Mouse (Mus musculus): ENCODE measurements around the gene Ptprd.

Ptprd gene

GRCm38 (mm10) chr4:76621740-76622139, 1590.0 kb downstream of the Ptprd start:
- DNase-seq (ENCODE audit: low spot score), result no peak

- no peak for DNase-seq (ENCODE audit: low spot score)
Observed at GRCm38 (mm10) chr4:76616614-76617013, 1595.1 kb downstream of the Ptprd start.

- DNase-seq (ENCODE audit: low spot score), result no peak
Observed at GRCm38 (mm10) chr4:76608246-76608645, 1603.5 kb downstream of the Ptprd start.

- no peak for DNase-seq (ENCODE audit: low spot score)
Observed at GRCm38 (mm10) chr4:76606808-76607207, 1605.0 kb downstream of the Ptprd start.

- DNase-seq (ENCODE audit: low spot score), result no peak
Observed at GRCm38 (mm10) chr4:76590722-76591121, 1621.0 kb downstream of the Ptprd start.

GRCm38 (mm10) chr4:76583025-76583424, 1628.7 kb downstream of the Ptprd start:
- no peak for DNase-seq (ENCODE audit: low spot score)

- DNase-seq (ENCODE audit: low spot score), result no peak
Observed at GRCm38 (mm10) chr4:76566006-76566405, 1645.8 kb downstream of the Ptprd start.

- no peak for DNase-seq (ENCODE audit: low spot score)
Observed at GRCm38 (mm10) chr4:76541769-76542168, 1670.0 kb downstream of the Ptprd start.

- DNase-seq (ENCODE audit: low spot score), result no peak
Observed at GRCm38 (mm10) chr4:76532926-76533325, 1678.8 kb downstream of the Ptprd start.

GRCm38 (mm10) chr4:76525281-76525680, 1686.5 kb downstream of the Ptprd start:
- DNase-seq (ENCODE audit: low spot score), result no peak

GRCm38 (mm10) chr4:76503279-76503601, 1708.5 kb downstream of the Ptprd start:
- no peak for DNase-seq (ENCODE audit: low spot score)

GRCm38 (mm10) chr4:76502575-76503278, 1709.0 kb downstream of the Ptprd start:
- DNase-seq (ENCODE audit: low spot score), result no peak

GRCm38 (mm10) chr4:76485848-76486247, 1725.9 kb downstream of the Ptprd start:
- DNase-seq (ENCODE audit: low spot score), result no peak

- no peak for DNase-seq (ENCODE audit: low spot score)
Observed at GRCm38 (mm10) chr4:76468366-76469100, 1743.2 kb downstream of the Ptprd start.

- no peak for DNase-seq (ENCODE audit: low spot score)
Observed at GRCm38 (mm10) chr4:76464682-76465081, 1747.1 kb downstream of the Ptprd start.

GRCm38 (mm10) chr4:76461336-76461735, 1750.4 kb downstream of the Ptprd start:
- DNase-seq (ENCODE audit: low spot score), result no peak

- DNase-seq (ENCODE audit: low spot score), result no peak
Observed at GRCm38 (mm10) chr4:76460556-76460955, 1751.2 kb downstream of the Ptprd start.

GRCm38 (mm10) chr4:76459621-76460020, 1752.1 kb downstream of the Ptprd start:
- no peak for DNase-seq (ENCODE audit: low spot score)

- no peak for DNase-seq (ENCODE audit: low spot score)
Observed at GRCm38 (mm10) chr4:76452286-76452685, 1759.5 kb downstream of the Ptprd start.

- DNase-seq (ENCODE audit: low spot score), result no peak
Observed at GRCm38 (mm10) chr4:76451019-76451552, 1760.7 kb downstream of the Ptprd start.

- DNase-seq (ENCODE audit: low spot score), result no peak
Observed at GRCm38 (mm10) chr4:76450351-76451018, 1761.3 kb downstream of the Ptprd start.

- no peak for DNase-seq (ENCODE audit: low spot score)
Observed at GRCm38 (mm10) chr4:76449466-76450350, 1762.1 kb downstream of the Ptprd start.

All from c-Kit-positive CD71-positive TER-119-positive erythroid progenitor cells, embryonic 14.5 days (primary cell).